Mouse (Mus musculus) layer of hippocampus, postnatal 36 days (tissue): ENCODE measurements around the gene Fgfr2. TPM values are rescaled to one million over a fixed set of nuclear protein-coding genes. Genes with fewer than 3 reads are reported as not detected.

Experiments used
- DNase-seq, 2 experiments: peaks; one replicate each; pipeline ENCODE4 v3.0.0; 2022
- total RNA-seq, 2 experiments: library from RNA; stranded (reverse); gene quantifications; 2 replicates each; pipeline ENCODE4 v1.2.3; 2021

Fgfr2 gene
- total RNA-seq, 2 experiments from 2014 or later = 45.4 to 47.9 TPM

DNA sequence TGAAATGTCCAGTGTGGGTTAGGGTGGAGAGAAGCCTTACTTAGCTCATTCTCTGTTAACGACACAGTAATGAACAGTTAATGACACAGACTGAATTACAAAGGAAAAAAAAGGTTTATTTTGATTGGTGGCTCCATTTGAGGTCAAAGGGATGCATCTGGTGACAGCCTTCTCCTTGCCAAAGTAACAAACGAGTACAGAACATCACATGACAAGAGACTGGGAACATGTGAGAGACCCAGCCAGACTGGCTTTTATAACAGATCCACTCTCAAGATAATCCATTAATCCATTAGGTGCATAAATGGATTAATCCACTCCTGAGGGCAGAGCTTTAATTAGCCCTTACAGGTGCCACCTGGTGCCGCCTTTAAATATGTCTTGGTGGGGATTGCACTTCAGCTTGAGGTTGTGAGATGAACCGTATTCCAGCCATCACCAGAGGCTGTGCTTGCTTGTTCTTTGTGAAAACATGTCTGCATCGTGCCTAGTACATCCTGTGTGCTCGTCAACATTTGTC is 2470.1 kb downstream of the Fgfr2 start:
- no peak for DNase-seq

DNA sequence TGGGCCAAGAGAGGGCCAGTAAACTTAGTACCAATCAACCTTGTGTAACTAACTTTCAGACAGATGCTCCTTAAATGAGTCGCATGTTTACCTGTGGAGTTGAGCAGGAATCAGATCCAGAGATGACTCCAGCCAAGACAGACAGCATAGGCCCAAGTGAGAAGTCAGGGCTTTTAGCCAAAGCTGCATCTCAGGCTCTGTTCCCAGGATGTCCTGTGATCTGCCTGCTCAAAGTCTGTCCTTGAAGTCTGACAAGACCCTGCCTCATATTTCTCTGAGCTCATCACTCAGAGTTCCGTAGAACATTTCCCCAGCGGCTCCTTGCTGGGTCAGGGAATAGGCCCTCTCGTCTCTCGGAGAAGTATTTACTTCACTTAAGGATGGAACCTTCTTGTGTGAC is 2472.5 kb downstream of the Fgfr2 start:
- no peak for DNase-seq

- DNase-seq = no peak
Measured at GRCm38 (mm10) chr7:130649257-130649656, 2473.9 kb downstream of the Fgfr2 start.

GRCm38 (mm10) chr7:130648061-130648460 is 2475.1 kb downstream of the Fgfr2 start:
- DNase-seq = no peak

DNA sequence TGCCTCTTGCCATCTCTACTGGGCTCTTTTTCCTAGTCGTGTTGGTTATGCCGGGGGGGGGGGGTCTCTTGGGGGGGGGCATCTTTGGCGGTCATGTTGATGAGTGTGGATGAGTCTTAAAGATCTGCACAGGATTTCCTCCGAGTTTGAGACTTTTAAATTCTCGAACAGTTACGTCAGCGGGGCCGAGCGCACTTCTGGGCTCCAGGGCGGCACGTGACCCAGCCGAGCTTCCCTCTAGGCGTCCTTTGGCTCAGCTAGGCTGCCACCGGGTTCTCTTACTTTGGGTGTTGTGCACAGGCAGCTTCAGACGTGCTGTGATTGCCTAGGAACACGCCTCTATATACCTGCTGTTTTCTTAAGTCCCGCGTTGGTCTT is 2476.4 kb downstream of the Fgfr2 start:
- DNase-seq = no peak

- DNase-seq = peak; percentile 26 to 32
Measured at GRCm38 (mm10) chr7:130645994-130646761, 2477.0 kb downstream of the Fgfr2 start.

- peak in 1 of 2 experiments; percentile 19 for DNase-seq
Measured at GRCm38 (mm10) chr7:130645332-130645993, 2477.7 kb downstream of the Fgfr2 start.

DNA sequence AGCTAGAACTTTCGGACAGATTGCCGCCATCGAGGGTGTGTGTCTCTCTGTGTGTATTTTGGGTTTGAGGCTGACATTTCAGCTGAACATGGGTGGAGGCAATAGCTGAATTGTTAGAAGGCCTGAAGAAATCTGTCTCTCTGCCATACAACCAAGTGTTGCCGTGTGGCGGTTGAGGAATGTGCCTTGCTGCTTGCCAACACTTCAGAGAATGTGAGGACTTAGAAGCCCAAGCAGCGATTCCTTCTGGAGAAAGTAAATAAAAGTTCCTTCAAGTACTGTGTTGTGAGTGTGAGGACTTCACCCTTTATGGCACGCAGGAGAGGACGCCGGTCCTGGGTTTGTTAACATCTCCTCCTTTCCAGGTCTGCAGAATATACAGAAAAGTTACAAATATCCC is 2482.5 kb downstream of the Fgfr2 start:
- DNase-seq = peak in 1 of 2 experiments; percentile 4

DNA sequence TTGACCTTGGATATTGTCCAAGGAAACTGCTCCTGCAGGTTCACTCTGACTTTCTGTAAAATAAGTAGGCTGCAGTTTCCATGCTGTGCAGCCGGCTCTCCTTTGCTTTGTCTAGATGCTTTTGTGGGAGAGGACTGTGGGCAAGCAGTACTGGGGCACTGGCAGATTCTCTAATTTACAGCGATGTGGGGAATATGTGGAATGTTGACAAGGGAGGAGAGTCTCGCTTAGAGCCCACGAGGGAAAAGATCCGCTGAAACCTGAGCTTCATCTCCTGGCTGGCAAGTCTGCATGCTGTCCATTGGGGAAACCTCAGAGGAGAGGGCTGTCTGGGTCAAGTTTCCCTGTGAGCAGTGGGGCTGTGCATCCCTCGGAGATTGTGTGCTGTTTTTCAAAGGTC is 2485.3 kb downstream of the Fgfr2 start:
- no peak for DNase-seq

DNA sequence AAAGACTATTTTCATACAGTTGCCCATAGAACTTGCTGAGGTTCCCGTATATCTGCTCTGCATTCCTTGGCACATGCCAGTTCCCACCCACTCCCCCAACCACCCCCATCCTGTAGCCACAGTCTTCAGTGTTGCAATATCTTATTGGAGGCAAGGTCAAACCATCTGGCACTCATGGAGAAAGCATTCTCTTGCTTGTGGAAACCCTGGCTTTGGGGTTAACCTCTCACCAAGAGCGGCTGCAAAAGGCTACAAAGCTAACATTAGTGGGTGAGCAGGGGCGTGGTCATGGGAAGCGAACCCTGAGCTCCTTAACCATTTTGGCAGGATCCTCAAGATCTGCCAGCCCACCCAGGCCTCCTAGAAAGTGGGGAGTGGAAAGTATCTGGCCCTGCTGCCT is 2486.2 kb downstream of the Fgfr2 start:
- no peak for DNase-seq

DNA sequence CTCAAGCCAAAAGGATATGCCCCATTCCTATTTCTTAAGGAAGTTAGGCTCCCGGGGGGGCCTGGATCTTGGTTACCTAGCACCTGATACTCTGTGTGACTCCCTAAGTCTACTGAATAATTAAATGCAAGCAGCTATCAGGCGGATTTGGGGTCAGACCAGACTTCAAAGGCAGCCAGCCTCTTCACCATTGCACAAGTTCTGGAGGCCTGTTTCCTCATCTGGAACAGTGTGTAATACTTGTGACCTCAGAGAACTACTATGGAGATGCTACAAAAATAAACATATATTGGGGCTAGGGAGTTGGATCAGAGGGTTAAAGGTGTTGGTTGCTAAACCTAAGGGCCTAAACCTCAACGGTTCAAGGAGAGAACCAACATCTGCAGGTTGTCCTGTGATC is 2486.9 kb downstream of the Fgfr2 start:
- DNase-seq = no peak

- no peak for DNase-seq
Measured at GRCm38 (mm10) chr7:130635212-130635611, 2487.9 kb downstream of the Fgfr2 start.

DNA sequence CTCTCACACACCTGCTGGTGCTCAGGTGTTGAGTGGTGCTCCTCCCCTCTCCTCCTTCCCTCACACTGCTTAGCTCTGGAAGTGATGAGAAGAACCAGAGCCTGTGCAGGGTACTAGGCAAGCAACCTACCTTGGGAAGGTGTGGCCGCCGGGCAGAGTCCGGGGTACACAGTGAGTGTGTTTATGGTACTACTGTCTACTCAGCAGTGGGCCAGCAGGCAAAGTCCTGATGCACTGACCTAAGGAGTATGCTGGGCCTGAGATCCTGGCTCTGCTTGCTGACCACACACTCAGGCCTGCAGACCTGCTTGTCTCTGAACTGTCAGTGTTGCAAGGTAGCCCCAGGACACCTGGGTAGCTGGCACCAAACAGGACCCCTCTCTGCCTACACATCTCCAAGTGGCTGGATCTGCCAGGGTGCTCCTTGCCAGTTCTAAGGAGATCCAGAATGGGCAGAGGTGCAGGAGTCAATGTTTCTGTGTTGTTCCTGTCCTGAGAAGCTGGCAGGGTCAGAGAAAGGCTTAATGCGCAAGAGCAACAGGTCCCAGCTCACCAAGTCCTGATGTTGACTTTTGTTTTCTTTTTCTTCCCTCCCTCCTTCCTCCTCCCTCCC is 2488.8 kb downstream of the Fgfr2 start:
- DNase-seq = no peak

GRCm38 (mm10) chr7:130632379-130632732 is 2490.8 kb downstream of the Fgfr2 start:
- no peak for DNase-seq

GRCm38 (mm10) chr7:130631553-130632378 is 2491.4 kb downstream of the Fgfr2 start:
- no peak for DNase-seq

DNA sequence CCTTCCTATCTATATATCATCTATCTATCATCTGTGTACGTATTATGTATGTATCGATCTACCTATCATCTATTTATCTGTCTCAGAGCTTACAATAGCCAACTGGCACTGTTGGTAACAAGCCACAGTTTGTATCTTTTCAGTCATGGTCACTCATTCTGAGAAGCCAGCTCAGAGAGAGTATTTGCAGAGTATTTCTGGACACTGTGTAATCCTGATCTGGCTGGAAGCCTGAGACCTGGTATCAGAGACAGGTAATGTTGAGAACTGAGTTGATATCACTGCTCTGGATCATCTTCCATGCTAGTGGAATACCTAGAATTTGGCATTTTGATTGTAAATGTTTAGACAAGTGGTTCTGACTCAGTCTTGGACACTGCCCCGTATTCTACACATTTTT is 2492.2 kb downstream of the Fgfr2 start:
- DNase-seq = no peak

- DNase-seq = no peak
Measured at GRCm38 (mm10) chr7:130629999-130630398, 2493.2 kb downstream of the Fgfr2 start.

GRCm38 (mm10) chr7:130628601-130629000 is 2494.5 kb downstream of the Fgfr2 start:
- no peak for DNase-seq

- DNase-seq = no peak
Measured at GRCm38 (mm10) chr7:130625361-130625760, 2497.8 kb downstream of the Fgfr2 start.

GRCm38 (mm10) chr7:130624299-130624698 is 2498.9 kb downstream of the Fgfr2 start:
- no peak for DNase-seq

GRCm38 (mm10) chr7:130622359-130622758 is 2500.8 kb downstream of the Fgfr2 start:
- no peak for DNase-seq

DNA sequence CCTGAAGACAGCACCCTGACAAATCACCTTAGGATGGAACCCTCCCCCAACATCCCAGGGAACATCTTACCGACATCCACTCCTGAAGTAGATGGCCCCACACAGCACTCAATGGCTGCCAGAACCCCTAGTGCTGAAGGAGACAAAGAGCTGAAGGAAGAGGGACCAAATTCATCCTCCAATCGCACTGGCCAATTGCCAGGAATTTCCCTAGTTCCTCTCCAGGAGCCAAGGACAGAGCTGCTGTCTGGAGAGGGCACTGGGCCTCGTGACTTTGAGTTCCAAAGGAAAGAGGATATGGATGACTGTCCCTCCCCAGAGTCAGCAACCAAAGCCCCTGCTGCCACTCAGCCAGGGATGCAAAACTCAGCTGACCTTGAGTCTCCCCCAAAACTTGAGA is 2501.2 kb downstream of the Fgfr2 start:
- no peak for DNase-seq

GRCm38 (mm10) chr7:130621068-130621467 is 2502.1 kb downstream of the Fgfr2 start:
- no peak for DNase-seq
